Mouse (Mus musculus) liver, adult 2 months (tissue): ENCODE data around the gene Arl10. TPM values are rescaled to one million over a fixed set of nuclear protein-coding genes. Genes with fewer than 3 reads are reported as not detected.
"Not testable (repeated sequence)": the region's sequence is repeated elsewhere in the genome, so short reads cannot be mapped to it uniquely, and the experiment has no call there.

Source experiments
- DNase-seq: peaks from one replicate; pipeline ENCODE4 v3.0.0-alpha.2; 2011; ENCODE audit warnings: low read depth, low spot score; ENCODE audit errors: extremely low read depth
- H3K27ac ChIP-seq: fragments of 200-500 bp; replicated peaks from 2 replicates; pipeline ENCODE4 v1.5.1; 2012; ENCODE audit warnings: low read depth, mild to moderate bottlenecking, control low read depth, inconsistent platforms, low read length; ENCODE audit not compliant: insufficient read depth
- H3K27me3 ChIP-seq: fragments of 200-500 bp; 2 replicates; pipeline ENCODE4 v1.6.1; 2012; ENCODE audit warnings: mild to moderate bottlenecking, moderate library complexity, low read length, inconsistent platforms; ENCODE audit not compliant: control insufficient read depth, insufficient read depth
- H3K36me3 ChIP-seq: fragments of 200-500 bp; 2 replicates; pipeline ENCODE4 v1.6.1; 2012; ENCODE audit warnings: low read length, inconsistent platforms; ENCODE audit not compliant: control insufficient read depth, insufficient read depth
- H3K4me1 ChIP-seq: fragments of 200-500 bp; 2 replicates; pipeline ENCODE4 v1.6.1; 2011; ENCODE audit warnings: low read length; ENCODE audit not compliant: control insufficient read depth, insufficient read depth
- H3K4me3 ChIP-seq: fragments of 200-500 bp; 2 replicates; pipeline ENCODE4 v1.5.1; 2011; ENCODE audit warnings: low read depth, mild to moderate bottlenecking, control low read depth, low read length, moderate library complexity; ENCODE audit not compliant: insufficient read depth
- H3K79me2 ChIP-seq: fragments of 200-500 bp; 2 replicates; pipeline ENCODE4 v1.6.1; 2012; ENCODE audit warnings: inconsistent platforms, mild to moderate bottlenecking, low read length, moderate library complexity; ENCODE audit not compliant: control insufficient read depth, insufficient read depth
- H3K9ac ChIP-seq: fragments of 200-500 bp; 2 replicates; pipeline ENCODE4 v1.6.1; 2012; ENCODE audit warnings: low read depth, mild to moderate bottlenecking, control low read depth, inconsistent platforms, low read length
- CTCF ChIP-seq: fragments of 200-500 bp; IDR thresholded peaks from 2 replicates; pipeline ENCODE4 v1.5.1; 2011; ENCODE audit warnings: low read depth, low read length, control low read depth
- POLR2A ChIP-seq: fragments of 200-500 bp; IDR thresholded peaks from 2 replicates; pipeline ENCODE4 v1.6.1; 2011; ENCODE audit warnings: low read length, control low read depth; ENCODE audit not compliant: insufficient read depth; ENCODE audit errors: extremely low read depth
- WGBS: fragments of 180-500 bp; shearing (Covaris S2); methylation state at CpG from one replicate; pipeline ENCODE4 v1.1.7; 2018; 5-methylcytosine and 5-hydroxymethylcytosine counted together
- polyA plus RNA-seq: library from polyadenylated mRNA; depleted of rRNA; stranded (reverse); fragments of >200 nt; gene quantifications from 2 replicates; pipeline ENCODE4 v1.2.3, GENCODE M21; 2012
- total RNA-seq: library from RNA; depleted of rRNA; stranded (reverse); fragments of >200 nt; gene quantifications from 2 replicates; pipeline ENCODE4 v1.2.3, GENCODE M21; 2014

Arl10 gene
- total and polyA plus RNA-seq, 2 experiments, result 4.2 to 5.2 TPM

DNA sequence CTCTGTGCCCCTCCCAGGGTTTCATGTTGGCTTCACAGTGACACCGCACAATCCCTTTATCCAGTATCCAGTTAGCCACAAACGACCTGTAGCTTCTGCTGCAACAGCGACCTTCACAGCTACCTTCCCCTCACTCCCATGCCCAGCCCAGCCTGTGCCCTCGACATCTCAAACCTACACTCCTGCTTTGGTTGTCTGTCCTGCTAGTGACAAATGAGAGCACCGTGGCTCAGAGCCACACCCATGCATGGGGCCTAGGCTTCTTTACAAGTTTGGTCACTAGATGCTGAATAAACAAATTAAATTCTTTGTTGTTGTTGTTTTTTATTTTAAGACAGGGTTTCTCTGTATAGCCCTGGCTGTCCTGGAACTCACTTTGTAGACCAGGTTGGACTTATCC is 32.4 kb downstream of the Arl10 start:
- H3K4me3 ChIP-seq, result no peak overlapping the region
- no peak for DNase-seq
- no peak overlapping the region for H3K27ac ChIP-seq
- H3K27me3 ChIP-seq, result no peaks in the 10 kb centered on the region
- no peak overlapping the region for H3K9ac ChIP-seq
- 87% methylated on average over 5 of the region's 5 CpGs for WGBS
- H3K79me2 ChIP-seq, result peaks cover 12% of the 10 kb centered on the region; the same call in 1 of the 2 replicates
- TF ChIP-seq POLR2A (no peak), CTCF (no peak)
- peaks cover 6% of the 10 kb centered on the region; the same call in 1 of the 2 replicates for H3K36me3 ChIP-seq
- H3K4me1 ChIP-seq, result peaks cover 5% of the 10 kb centered on the region

DNA sequence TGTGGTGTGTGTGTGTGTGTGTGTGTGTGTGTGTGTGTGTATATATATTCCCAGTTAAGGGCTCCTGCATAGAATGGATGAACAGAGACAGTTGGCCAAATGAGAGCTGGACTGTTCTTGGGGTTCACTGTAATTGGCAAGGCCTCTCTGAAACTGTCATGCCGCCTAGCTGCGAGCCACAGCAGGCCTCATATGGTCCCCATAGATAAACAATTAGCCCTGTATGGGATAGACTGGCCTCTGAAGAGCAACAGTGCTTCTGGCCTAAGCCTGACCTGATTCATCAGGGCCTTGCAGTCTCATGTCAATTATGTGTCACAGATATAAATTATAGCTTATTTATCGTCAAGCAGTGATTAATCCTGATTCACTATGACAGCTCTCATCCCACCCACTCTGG is 33.2 kb downstream of the Arl10 start:
- DNase-seq, result no peak
- Histone ChIP-seq H3K79me2 (peaks cover 12% of the 10 kb centered on the region; the same call in 1 of the 2 replicates), H3K36me3 (peaks cover 6% of the 10 kb centered on the region; the same call in 1 of the 2 replicates), H3K4me3 (no peak overlapping the region), H3K27me3 (no peaks in the 10 kb centered on the region), H3K9ac (no peak overlapping the region), H3K27ac (no peak overlapping the region), H3K4me1 (peaks cover 5% of the 10 kb centered on the region)
- 92% methylated on average over 3 of the region's 3 CpGs for WGBS
- TF ChIP-seq POLR2A, result no peak
- no peak for TF ChIP-seq CTCF

DNA sequence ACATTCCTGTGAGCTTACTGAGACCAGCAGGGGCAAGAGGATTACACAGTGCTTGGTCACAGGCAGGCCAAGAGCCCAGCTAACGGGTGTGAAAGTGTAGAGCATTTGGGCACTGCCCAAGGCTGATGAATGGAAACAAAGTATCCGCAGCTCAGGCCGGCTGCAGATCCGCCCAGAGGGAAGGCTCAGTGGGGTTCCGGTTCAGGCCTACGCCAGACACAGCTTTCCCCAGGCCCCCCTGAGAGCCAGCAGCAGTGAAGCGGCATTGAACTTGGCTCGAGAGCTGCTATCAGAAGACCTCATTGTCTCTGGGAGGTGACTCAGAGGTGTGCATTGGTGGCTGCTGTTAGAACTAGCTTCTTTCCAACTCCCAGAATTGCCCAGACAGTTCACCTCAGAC is 33.9 kb downstream of the Arl10 start:
- no peak overlapping the region for H3K9ac ChIP-seq
- TF ChIP-seq CTCF (no peak), POLR2A (no peak)
- peaks cover 6% of the 10 kb centered on the region; the same call in 1 of the 2 replicates for H3K36me3 ChIP-seq
- no peak overlapping the region for H3K4me3 ChIP-seq
- WGBS, result 75% methylated on average over 8 of the region's 8 CpGs
- H3K4me1 ChIP-seq, result peaks cover 5% of the 10 kb centered on the region
- no peak overlapping the region for H3K27ac ChIP-seq
- no peak for DNase-seq
- H3K79me2 ChIP-seq, result peaks cover 8% of the 10 kb centered on the region; the same call in 1 of the 2 replicates
- H3K27me3 ChIP-seq, result no peaks in the 10 kb centered on the region

DNA sequence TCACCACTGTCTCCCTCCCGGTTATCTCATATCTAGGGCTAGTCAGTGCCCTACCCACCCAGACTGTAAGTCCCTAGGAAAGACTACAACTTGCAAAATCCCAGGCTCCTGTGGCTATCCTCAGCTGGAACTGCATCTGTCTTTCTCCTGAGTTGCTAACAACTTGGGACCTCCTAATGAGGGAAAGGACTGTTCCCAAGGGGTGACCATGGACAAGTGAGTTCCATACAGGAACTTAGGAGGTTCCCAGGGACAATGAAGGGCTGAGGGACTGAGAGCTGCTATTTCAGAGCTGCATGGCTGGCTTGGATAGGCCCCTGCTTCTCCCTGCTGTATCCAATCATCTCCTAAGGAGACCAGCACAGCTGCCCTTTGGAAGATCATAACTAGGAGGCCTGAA is 34.5 kb downstream of the Arl10 start:
- peaks cover 5% of the 10 kb centered on the region for H3K4me1 ChIP-seq
- no peak overlapping the region for H3K4me3 ChIP-seq
- no peak overlapping the region for H3K27ac ChIP-seq
- H3K27me3 ChIP-seq, result no peaks in the 10 kb centered on the region
- TF ChIP-seq POLR2A (no peak), CTCF (no peak)
- H3K36me3 ChIP-seq, result peaks cover 6% of the 10 kb centered on the region; the same call in 1 of the 2 replicates
- no peak for DNase-seq
- no peak overlapping the region for H3K9ac ChIP-seq
- peaks cover 8% of the 10 kb centered on the region; the same call in 1 of the 2 replicates for H3K79me2 ChIP-seq
- 50% methylated on average over 1 of the region's 1 CpGs for WGBS

DNA sequence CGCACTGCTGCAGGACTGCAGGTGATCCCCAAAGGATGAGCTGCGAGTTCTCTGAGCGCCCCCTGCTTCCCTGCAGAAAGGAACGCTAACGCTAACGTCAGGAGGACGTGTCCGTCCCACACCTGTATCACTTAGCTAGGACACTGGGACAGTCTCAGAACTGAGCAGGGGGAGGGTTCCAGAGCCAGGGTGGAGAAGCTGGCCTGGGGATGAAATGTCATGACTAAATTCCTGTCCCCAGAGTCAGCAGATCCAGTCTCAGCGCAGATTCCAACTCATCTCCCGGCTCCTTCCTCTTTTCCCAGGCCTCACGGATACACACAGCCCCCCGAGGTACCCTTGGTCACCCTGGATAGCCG is 35.8 kb downstream of the Arl10 start:
- H3K79me2 ChIP-seq, result peaks cover 3% of the 10 kb centered on the region; the same call in 1 of the 2 replicates
- 3% methylated on average over 13 of the region's 13 CpGs for WGBS
- H3K4me1 ChIP-seq, result peaks cover 5% of the 10 kb centered on the region
- no peaks in the 10 kb centered on the region for H3K27me3 ChIP-seq
- H3K4me3 ChIP-seq, result peak overlapping the region; percentile 91
- peak; percentile 23; the same call in 1 of the 2 replicates for TF ChIP-seq CTCF
- TF ChIP-seq POLR2A, result no peak
- peak overlapping the region; percentile 88 for H3K9ac ChIP-seq
- peaks cover 6% of the 10 kb centered on the region; the same call in 1 of the 2 replicates for H3K36me3 ChIP-seq
- DNase-seq, result peak; percentile 40
- H3K27ac ChIP-seq, result peak overlapping the region; percentile 78

DNA sequence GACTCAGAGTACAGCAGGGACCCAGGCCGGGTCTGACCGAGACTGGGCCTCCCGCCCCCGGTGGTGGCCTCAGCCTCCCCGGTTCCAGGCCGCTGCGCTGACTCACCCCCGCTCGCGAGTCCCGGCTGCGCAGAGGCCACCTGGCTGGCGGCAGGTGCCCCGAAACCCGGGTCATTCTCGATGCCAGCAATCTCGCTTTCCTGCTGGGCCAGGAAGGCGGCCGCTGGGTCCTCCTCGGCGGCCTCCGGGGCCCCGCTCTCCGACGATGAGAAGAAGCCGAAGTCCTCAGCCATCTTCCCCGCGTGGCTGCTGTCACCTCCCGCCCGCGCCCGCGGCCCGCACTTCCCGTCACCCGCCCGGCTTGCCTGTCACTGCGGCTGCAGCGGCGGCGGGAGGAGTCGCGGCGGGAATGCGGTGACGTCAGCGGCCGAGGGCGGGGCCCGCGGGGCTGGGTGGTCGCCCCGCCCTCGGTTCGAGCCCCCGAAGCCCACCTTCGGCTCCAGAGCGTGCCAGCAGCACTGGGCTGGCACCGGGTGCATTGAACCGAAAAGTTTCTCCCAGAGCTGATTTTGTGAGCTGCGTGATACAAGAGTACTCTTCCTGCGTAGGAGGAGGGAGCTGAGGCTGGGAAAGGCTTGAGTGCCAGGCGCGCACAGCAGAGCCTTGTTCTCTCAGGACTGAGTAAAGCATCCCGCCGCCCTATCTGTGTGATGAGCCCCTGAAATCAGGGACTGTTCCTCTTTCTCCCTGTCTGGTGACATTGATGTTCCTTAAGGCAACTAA is 36.3 kb downstream of the Arl10 start, which contains the start of gene Cltb:
Gene Cltb (minus strand): TSS at position 373 of the 783 bp plus-strand sequence.
- Histone ChIP-seq H3K36me3 (peaks cover 2% of the 10 kb centered on the region; the same call in 1 of the 2 replicates), H3K4me1 (peaks cover 5% of the 10 kb centered on the region), H3K27ac (peak within 1 kb of the TSS; percentile 78), H3K9ac (peak within 1 kb of the TSS; percentile 88), H3K4me3 (peak within 1 kb of the TSS; percentile 91), H3K27me3 (no peaks in the 10 kb centered on the region), H3K79me2 (peaks cover 3% of the 10 kb centered on the region; the same call in 1 of the 2 replicates)
- DNase-seq, result peak; percentile 51
- under 1% methylated on average over 63 of the region's 66 CpGs for WGBS
- TF ChIP-seq CTCF (no peak), POLR2A (peak; percentile 64)

DNA sequence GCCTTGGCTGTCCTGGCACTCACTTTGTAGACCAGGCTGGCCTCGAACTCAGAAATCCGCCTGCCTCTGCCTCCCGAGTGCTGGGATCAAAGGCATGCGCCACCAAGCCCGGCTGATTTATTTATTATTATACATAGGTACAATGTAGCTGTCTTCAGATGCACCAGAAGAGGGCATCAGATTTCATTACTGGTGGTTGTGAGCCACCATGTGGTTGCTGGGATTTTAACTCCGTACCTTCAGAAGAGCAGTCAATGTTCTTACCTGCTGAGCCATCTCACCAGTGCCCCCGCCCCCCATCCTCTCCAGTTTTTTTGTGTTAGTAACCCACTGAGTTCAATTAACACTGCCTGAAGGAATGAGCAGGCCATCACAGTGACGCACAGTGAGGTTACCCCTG is 38.3 kb downstream of the Arl10 start:
- not testable (repeated sequence) for H3K4me1 ChIP-seq, H3K79me2 ChIP-seq, DNase-seq, H3K9ac ChIP-seq, H3K27me3 ChIP-seq, H3K36me3 ChIP-seq, H3K4me3 ChIP-seq, H3K27ac ChIP-seq
- WGBS, result 90% methylated on average over 8 of the region's 8 CpGs
